Mouse (Mus musculus) CH12.LX (cell line): ENCODE data around the gene Fbxl18. TPM values are rescaled to one million over a fixed set of nuclear protein-coding genes. Genes with fewer than 3 reads are reported as not detected.

Experiments
- DNase-seq: peaks from one replicate; pipeline ENCODE4 v3.0.0-alpha.2; 2013; ENCODE audit errors: extremely low read depth
- H3K27ac ChIP-seq: 2 replicates; pipeline ENCODE4 v1.5.1; 2012; ENCODE audit warnings: low read depth, mild to moderate bottlenecking, control low read depth, moderate library complexity; ENCODE audit not compliant: insufficient read depth
- H3K27me3 ChIP-seq: replicated peaks from 2 replicates; pipeline ENCODE3; 2012; ENCODE audit warnings: inconsistent platforms
- H3K36me3 ChIP-seq, 2 experiments: replicated peaks in 1 of 2; 2 replicates each; pipeline versions ENCODE3 to v1.6.1; 2012; ENCODE audit warnings: inconsistent platforms in 1 of 2, low read length in 1 of 2, mild to moderate bottlenecking in 1 of 2, mixed read lengths in 1 of 2, moderate library complexity in 1 of 2; ENCODE audit not compliant: control insufficient read depth in 1 of 2, insufficient read depth in 1 of 2
- H3K4me1 ChIP-seq, 2 experiments: 2 replicates each; pipeline ENCODE4 v1.6.1; 2012; ENCODE audit warnings: inconsistent platforms in 1 of 2, moderate library complexity in 1 of 2; ENCODE audit not compliant: insufficient read depth in 2 of 2, control insufficient read depth in 1 of 2
- H3K4me2 ChIP-seq: 2 replicates; pipeline ENCODE4 v1.6.1; 2012; ENCODE audit warnings: low read depth, mild to moderate bottlenecking, control low read depth; ENCODE audit not compliant: poor library complexity, insufficient read depth, severe bottlenecking
- H3K4me3 ChIP-seq, 3 experiments: fragments of 150-350 bp in 1 of 3; sonication (generic) in 1 of 3; replicated peaks in 1 of 3; 2 replicates each; pipeline versions ENCODE3 to v1.5.1; 2011 to 2012; ENCODE audit warnings: low read depth in 2 of 3, low read length in 2 of 3, mild to moderate bottlenecking in 2 of 3, moderate library complexity in 2 of 3, control low read depth in 1 of 3, improper control_type of control experiment in 1 of 3, inconsistent platforms in 1 of 3, mixed read lengths in 1 of 3; ENCODE audit not compliant: poor library complexity in 1 of 3
- H3K79me2 ChIP-seq: replicated peaks from 2 replicates; pipeline ENCODE4 v1.6.1; 2012; ENCODE audit warnings: mild to moderate bottlenecking, moderate library complexity; ENCODE audit not compliant: control insufficient read depth, poor library complexity, insufficient read depth, severe bottlenecking; ENCODE audit errors: extremely low read depth
- H3K9ac ChIP-seq: 2 replicates; pipeline ENCODE4 v1.6.1; 2012; ENCODE audit warnings: low read depth, mild to moderate bottlenecking, control low read depth, moderate library complexity; ENCODE audit not compliant: insufficient read depth
- H3K9me3 ChIP-seq: replicated peaks from 2 replicates; pipeline ENCODE3; 2012; ENCODE audit warnings: low read length, inconsistent platforms, mixed read lengths
- CHD2 ChIP-seq: IDR thresholded peaks from 2 replicates; pipeline ENCODE4 v1.6.1; 2011; ENCODE audit warnings: low read length, improper control_type of control experiment
- ELF1 ChIP-seq: IDR thresholded peaks from 2 replicates; pipeline ENCODE4 v1.6.1; 2014; ENCODE audit warnings: low read depth, mild to moderate bottlenecking, inconsistent platforms, low read length, improper control_type of control experiment
- EP300 ChIP-seq: IDR thresholded peaks from 2 replicates; pipeline ENCODE4 v1.6.1; 2011; ENCODE audit warnings: low read length, improper control_type of control experiment
- ETS1 ChIP-seq: conservative IDR thresholded peaks from 2 replicates; pipeline ENCODE4 v1.6.1; 2012; ENCODE audit warnings: low read depth, mild to moderate bottlenecking, inconsistent platforms, low read length, improper control_type of control experiment, moderate library complexity
- GABPA ChIP-seq: IDR thresholded peaks from 2 replicates; pipeline ENCODE4 v1.6.1; 2012; ENCODE audit warnings: low read depth, low read length, improper control_type of control experiment, inconsistent platforms; ENCODE audit not compliant: insufficient replicate concordance
- HCFC1 ChIP-seq: IDR thresholded peaks from 2 replicates; pipeline ENCODE4 v1.6.1; 2012; ENCODE audit warnings: low read depth, mild to moderate bottlenecking, inconsistent platforms, low read length, improper control_type of control experiment
- IRF4 ChIP-seq: IDR thresholded peaks from 2 replicates; pipeline ENCODE4 v1.6.1; 2014; ENCODE audit warnings: low read depth, mild to moderate bottlenecking, inconsistent platforms, low read length, improper control_type of control experiment
- JUN ChIP-seq: IDR thresholded peaks from 2 replicates; pipeline ENCODE4 v1.6.1; 2011; ENCODE audit warnings: low read depth, mild to moderate bottlenecking, low read length, improper control_type of control experiment, moderate library complexity; ENCODE audit not compliant: insufficient read depth
- KAT2A ChIP-seq: IDR thresholded peaks from 2 replicates; pipeline ENCODE4 v1.6.1; 2012; ENCODE audit warnings: low read length, improper control_type of control experiment, inconsistent platforms; ENCODE audit not compliant: insufficient replicate concordance
- MAFK ChIP-seq: IDR thresholded peaks from 2 replicates; pipeline ENCODE4 v1.6.1; 2011; ENCODE audit warnings: low read length, improper control_type of control experiment; ENCODE audit not compliant: insufficient replicate concordance
- MAX ChIP-seq: IDR thresholded peaks from 2 replicates; pipeline ENCODE4 v1.6.1; 2011; ENCODE audit warnings: low read length, improper control_type of control experiment
- MAZ ChIP-seq: IDR thresholded peaks from 2 replicates; pipeline ENCODE4 v1.6.1; 2012; ENCODE audit warnings: low read depth, mild to moderate bottlenecking, inconsistent platforms, low read length, improper control_type of control experiment, moderate library complexity
- MEF2A ChIP-seq: IDR thresholded peaks from 2 replicates; pipeline ENCODE4 v1.6.1; 2014; ENCODE audit warnings: low read depth, mild to moderate bottlenecking, inconsistent platforms, low read length, improper control_type of control experiment, borderline replicate concordance
- MXI1 ChIP-seq: IDR thresholded peaks from 2 replicates; pipeline ENCODE4 v1.6.1; 2011; ENCODE audit warnings: mild to moderate bottlenecking, low read depth, low read length, improper control_type of control experiment
- MYC ChIP-seq: IDR thresholded peaks from 2 replicates; pipeline ENCODE4 v1.6.1; 2011; ENCODE audit warnings: low read depth, mild to moderate bottlenecking, improper control_type of control experiment, low read length
- NELFE ChIP-seq: IDR thresholded peaks from 2 replicates; pipeline ENCODE4 v1.6.1; 2011; ENCODE audit warnings: low read depth, low read length, improper control_type of control experiment
- NRF1 ChIP-seq: IDR thresholded peaks from 2 replicates; pipeline ENCODE4 v1.6.1; 2014; ENCODE audit warnings: low read depth, mild to moderate bottlenecking, inconsistent platforms, low read length, improper control_type of control experiment, moderate library complexity
- PAX5 ChIP-seq: IDR thresholded peaks from 2 replicates; pipeline ENCODE4 v1.6.1; 2012; ENCODE audit warnings: low read length, inconsistent platforms, mixed read lengths
- POLR2A ChIP-seq: IDR thresholded peaks from 2 replicates; pipeline ENCODE4 v1.6.1; 2011; ENCODE audit warnings: low read depth, mild to moderate bottlenecking, improper control_type of control experiment, low read length
- RCOR1 ChIP-seq: conservative IDR thresholded peaks from 2 replicates; pipeline ENCODE4 v1.6.1; 2012; ENCODE audit warnings: low read depth, mild to moderate bottlenecking, inconsistent platforms, low read length, improper control_type of control experiment
- SIN3A ChIP-seq: IDR thresholded peaks from 2 replicates; pipeline ENCODE4 v1.6.1; 2012; ENCODE audit warnings: low read length, improper control_type of control experiment, inconsistent platforms
- SMC3 ChIP-seq: IDR thresholded peaks from 2 replicates; pipeline ENCODE4 v1.6.1; 2011; ENCODE audit warnings: low read depth, low read length, improper control_type of control experiment
- TBP ChIP-seq: conservative IDR thresholded peaks from 2 replicates; pipeline ENCODE4 v1.6.1; 2011; ENCODE audit warnings: low read depth, low read length, improper control_type of control experiment
- UBTF ChIP-seq: IDR thresholded peaks from 2 replicates; pipeline ENCODE4 v1.6.1; 2012; ENCODE audit warnings: low read depth, mild to moderate bottlenecking, inconsistent platforms, low read length, improper control_type of control experiment, moderate library complexity
- USF1 ChIP-seq: IDR thresholded peaks from 2 replicates; pipeline ENCODE4 v1.6.1; 2014; ENCODE audit warnings: low read depth, mild to moderate bottlenecking, inconsistent platforms, low read length, improper control_type of control experiment
- USF2 ChIP-seq: conservative IDR thresholded peaks from 2 replicates; pipeline ENCODE4 v1.6.1; 2011; ENCODE audit warnings: low read depth, low read length, improper control_type of control experiment
- ZKSCAN1 ChIP-seq: IDR thresholded peaks from 2 replicates; pipeline ENCODE4 v1.6.1; 2012; ENCODE audit warnings: low read depth, inconsistent platforms, low read length, improper control_type of control experiment, borderline replicate concordance
- ZNF384 ChIP-seq: IDR thresholded peaks from 2 replicates; pipeline ENCODE4 v1.6.1; 2012; ENCODE audit warnings: low read depth, low read length, improper control_type of control experiment, inconsistent platforms
- dilution Hi-C: fragments of 300-500 bp; cut with MboI; formaldehyde crosslinking; loops from 2 replicates; pipeline ENCODE4 v1.14.3; 2020; ENCODE audit warnings: low sequenced_read_pairs; ENCODE audit not compliant: extremely low pct_unique_long_range_greater_than_20kb, extremely low pct_ligation_motif_present
- in situ Hi-C: fragments of 300-500 bp; cut with MboI; formaldehyde crosslinking; loops from 3 replicates; pipeline ENCODE4 v1.14.3; 2019; ENCODE audit warnings: low sequenced_read_pairs, low pct_ligation_motif_present, low pct_unique_long_range_greater_than_20kb, mixed read lengths
- polyA plus RNA-seq: library from polyadenylated mRNA; unstranded; fragments of >175 nt; gene quantifications from 2 replicates; pipeline ENCODE4 v1.2.1, GENCODE M21; 2012; ENCODE audit warnings: low read depth; ENCODE audit not compliant: insufficient read length
- total RNA-seq, 2 experiments: library from RNA; depleted of rRNA; stranded (reverse); fragments of 300-350 nt in 1 of 2; fragments of >200 nt in 1 of 2; gene quantifications; 2 replicates each; pipeline ENCODE4 v1.2.3; 2012 to 2014

Gene Fbxl18
- total and polyA plus RNA-seq, 3 experiments, result 3.7 to 6.4 (median 5.5) TPM

GRCm38 (mm10) chr5:142908941-142909575 lies 13.8 kb upstream of the Fbxl18 start (continued):
- peak; percentile 14; the same call in 1 of the 2 replicates for TF ChIP-seq MEF2A
- TF ChIP-seq USF2, result no peak
- no peak for TF ChIP-seq ZKSCAN1
- peak; percentile 72 for TF ChIP-seq EP300
- no peak for TF ChIP-seq KAT2A
- TF ChIP-seq POLR2A, result peak; percentile 78
- TF ChIP-seq RCOR1, result no peak
- no peak for TF ChIP-seq USF1
- TF ChIP-seq CHD2, result peak; percentile 93
- peak; percentile 62 for TF ChIP-seq TBP
- TF ChIP-seq SMC3, result no peak
- peak; percentile 49; the same call in 1 of the 2 replicates for TF ChIP-seq IRF4
- TF ChIP-seq MYC, result peak; percentile 62; the same call in 1 of the 2 replicates
- TF ChIP-seq, all 38 proteins: peak for 16

GRCm38 (mm10) chr5:142907803-142908559 lies 12.8 kb upstream of the Fbxl18 start:
- Histone ChIP-seq H3K4me1 (peaks cover 47 to 69% of the 10 kb centered on the region in 2 experiments), H3K9me3 (no peaks in the 10 kb centered on the region), H3K27ac (peak overlapping the region; percentile 96), H3K79me2 (peaks cover 34% of the 10 kb centered on the region), H3K9ac (peak overlapping the region; percentile 83), H3K27me3 (no peaks in the 10 kb centered on the region), H3K4me3 (peak overlapping the region in 2 of 3 experiments; percentile 61 to 85), H3K36me3 (peaks cover 22 to 27% of the 10 kb centered on the region in 2 experiments), H3K4me2 (peak overlapping the region; percentile 61)
- dilution Hi-C loops, result no loop called here
- TF ChIP-seq NELFE (no peak), EP300 (peak; percentile 10; the same call in 1 of the 2 replicates), ETS1 (peak; percentile 11; the same call in 1 of the 2 replicates), JUN (no peak), NRF1 (0 out of 2 replicates have a peak, but pooled peaks have one; percentile 8), MAFK (no peak), MAX (no peak), CHD2 (peak; percentile 78), ZKSCAN1 (no peak), SIN3A (peak; percentile 38), USF1 (no peak), ELF1 (peak; percentile 30; the same call in 1 of the 2 replicates), GABPA (no peak), IRF4 (no peak), UBTF (no peak), MEF2A (no peak), RCOR1 (peak; percentile 58; the same call in 1 of the 2 replicates), MXI1 (no peak; the same call in 1 of the 2 replicates), PAX5 (no peak), ZNF384 (peak; percentile 62), MAZ (0 out of 2 replicates have a peak, but pooled peaks have one; percentile 33), HCFC1 (no peak)
- DNase-seq, result peak; percentile 51
- in situ Hi-C loops, result no loop called here
